Mouse (Mus musculus) T-helper 17 cell (primary cell): ENCODE results near the gene Bag3.

Experiments used
- in situ Hi-C, 2 experiments: fragments of 300-600 bp; cut with MboI, MseI; formaldehyde crosslinking; loops; 1 replicate in 1 of 2; 2 replicates in 1 of 2; pipeline ENCODE4 v1.15.1; 2025; ENCODE audit warnings: high pct_unique_total_duplicates in 2 of 2

Gene Bag3

DNA sequence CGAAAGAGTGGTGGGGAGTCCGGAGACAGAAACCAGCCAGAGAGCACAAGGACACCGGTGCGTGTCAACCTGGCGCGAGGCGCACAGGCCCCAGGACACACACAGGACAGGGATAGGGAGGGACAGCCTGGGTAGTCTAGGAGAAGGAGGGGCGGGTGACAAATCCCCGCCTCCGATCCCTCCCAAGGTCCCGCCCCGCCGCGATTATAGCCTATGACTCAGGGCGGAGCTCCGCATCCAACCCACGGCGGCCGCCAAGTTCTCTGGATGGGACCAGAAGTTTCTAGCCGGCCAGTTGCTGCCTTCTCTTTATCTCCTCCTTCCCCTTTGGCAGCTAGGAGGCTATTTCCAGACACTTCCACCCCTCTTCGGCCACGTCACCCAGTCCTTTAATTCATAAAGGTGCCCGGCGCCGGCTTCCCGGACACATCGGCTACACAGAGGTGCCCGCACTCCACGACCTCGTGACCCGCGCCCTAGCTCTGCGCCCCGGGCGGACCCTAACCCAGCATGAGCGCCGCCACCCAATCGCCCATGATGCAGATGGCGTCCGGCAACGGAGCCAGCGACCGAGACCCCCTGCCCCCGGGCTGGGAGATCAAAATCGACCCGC lies at the start of gene Bag3:
Gene Bag3 (plus strand): TSS at position 268 of the 613 bp plus-strand sequence.
- in situ Hi-C loops: loop anchor here in 1 of 2 experiments (10.0 kb wide), 1 partner anchor 1939 kb away; the partner anchor contains the start of genes Apobr and Cln3

GRCm38 (mm10) chr7:128474322-128474721 lies 49.1 kb upstream of the Bag3 start:
- in situ Hi-C loops: no loop called here

DNA sequence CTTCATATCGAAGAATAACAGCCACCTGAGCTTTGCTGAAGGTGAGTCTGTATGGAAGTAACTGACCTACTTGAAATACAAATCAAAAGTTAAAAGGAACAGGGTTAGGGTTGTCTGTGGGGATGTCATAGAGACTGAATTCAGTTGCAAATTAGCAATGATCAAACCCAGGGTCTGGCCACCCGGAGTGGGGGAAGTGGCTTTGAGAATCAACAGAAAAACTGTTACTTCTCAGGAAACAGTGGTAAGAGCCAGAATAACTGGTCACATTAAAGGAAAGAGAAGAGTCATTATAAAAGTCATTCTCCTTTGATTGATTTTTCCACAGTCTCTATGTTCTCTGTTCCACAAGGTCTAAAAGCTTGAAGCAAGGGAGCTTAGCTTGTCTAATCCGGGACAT lies 34.4 kb upstream of the Bag3 start:
- in situ Hi-C loops: no loop called here

GRCm38 (mm10) chr7:128494546-128494945 lies 28.9 kb upstream of the Bag3 start:
- in situ Hi-C loops: no loop called here

DNA sequence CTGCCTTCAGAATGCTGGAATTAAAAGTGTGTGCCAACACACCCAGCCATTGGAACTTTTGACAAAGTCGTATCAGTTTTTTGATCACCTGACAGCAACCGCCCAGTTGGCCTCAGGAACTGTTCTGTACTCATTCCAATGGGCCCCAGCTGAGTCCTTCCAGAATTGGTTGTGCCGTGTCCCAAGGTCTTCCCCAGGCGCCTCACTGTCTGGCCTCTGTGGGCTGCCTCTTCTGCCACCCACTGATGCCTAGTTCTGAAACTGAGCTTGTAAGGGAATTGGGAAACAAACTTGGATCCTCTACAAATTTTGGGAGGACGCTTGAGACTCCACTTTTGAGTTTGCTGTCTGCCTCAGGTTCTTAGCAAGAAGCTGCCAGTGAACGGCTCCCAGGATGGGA lies 23.6 kb upstream of the Bag3 start:
- in situ Hi-C loops: no loop called here

- in situ Hi-C loops: no loop called here
Measured at GRCm38 (mm10) chr7:128504091-128504490, 19.3 kb upstream of the Bag3 start.

GRCm38 (mm10) chr7:128511936-128512335 lies 11.5 kb upstream of the Bag3 start:
- in situ Hi-C loops: no loop called here

- in situ Hi-C loops: no loop called here
Measured at GRCm38 (mm10) chr7:128513512-128513911, 9.9 kb upstream of the Bag3 start.

- in situ Hi-C loops: no loop called here
Measured at GRCm38 (mm10) chr7:128514341-128514740, 9.1 kb upstream of the Bag3 start.

- in situ Hi-C loops: no loop called here
Measured at GRCm38 (mm10) chr7:128516346-128516745, 7.1 kb upstream of the Bag3 start.

- in situ Hi-C loops: loop anchor here in 1 of 2 experiments (10.0 kb wide), 1 partner anchor 1935 kb away; the partner anchor contains the start of genes Apobr and Cln3
Measured at GRCm38 (mm10) chr7:128519316-128520050, 3.9 kb upstream of the Bag3 start.

GRCm38 (mm10) chr7:128523962-128524581 lies 656 bp downstream of the Bag3 start:
- in situ Hi-C loops: loop anchor here in 1 of 2 experiments (10.0 kb wide), 1 partner anchor 1939 kb away; the partner anchor contains the start of genes Apobr and Cln3

GRCm38 (mm10) chr7:128524641-128525040 lies 1.2 kb downstream of the Bag3 start:
- in situ Hi-C loops: loop anchor here in 1 of 2 experiments (10.0 kb wide), 1 partner anchor 1940 kb away; the partner anchor contains the start of genes Apobr and Cln3

DNA sequence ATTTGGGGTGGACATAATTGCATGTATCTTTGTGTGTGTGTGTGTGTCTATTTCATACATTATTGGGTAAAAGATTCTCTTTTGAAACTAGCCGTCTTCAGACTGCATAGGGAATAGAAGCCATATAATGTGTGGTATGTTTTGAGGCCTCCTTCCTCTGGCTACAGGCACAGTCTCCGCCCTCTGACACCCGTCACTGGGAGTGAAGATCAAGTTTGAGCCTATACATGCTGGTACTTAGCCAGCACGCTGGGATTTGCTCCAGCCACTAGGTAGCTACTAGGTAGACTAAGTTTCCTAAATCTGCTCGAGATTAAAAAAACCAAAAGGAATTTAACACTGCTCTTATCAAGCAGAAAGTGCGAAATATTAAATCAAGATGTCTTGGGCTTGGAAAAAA lies 3.2 kb downstream of the Bag3 start:
- in situ Hi-C loops: loop anchor here in 1 of 2 experiments (10.0 kb wide), 1 partner anchor 1942 kb away; the partner anchor contains the start of genes Apobr and Cln3

- in situ Hi-C loops: loop anchor here in 1 of 2 experiments (10.0 kb wide), 1 partner anchor 1944 kb away; the partner anchor contains the start of genes Apobr and Cln3
Measured at GRCm38 (mm10) chr7:128528596-128528995, 5.2 kb downstream of the Bag3 start.

GRCm38 (mm10) chr7:128529126-128529525 lies 5.7 kb downstream of the Bag3 start:
- in situ Hi-C loops: loop anchor here in 1 of 2 experiments (10.0 kb wide), 1 partner anchor 1944 kb away; the partner anchor contains the start of genes Apobr and Cln3

DNA sequence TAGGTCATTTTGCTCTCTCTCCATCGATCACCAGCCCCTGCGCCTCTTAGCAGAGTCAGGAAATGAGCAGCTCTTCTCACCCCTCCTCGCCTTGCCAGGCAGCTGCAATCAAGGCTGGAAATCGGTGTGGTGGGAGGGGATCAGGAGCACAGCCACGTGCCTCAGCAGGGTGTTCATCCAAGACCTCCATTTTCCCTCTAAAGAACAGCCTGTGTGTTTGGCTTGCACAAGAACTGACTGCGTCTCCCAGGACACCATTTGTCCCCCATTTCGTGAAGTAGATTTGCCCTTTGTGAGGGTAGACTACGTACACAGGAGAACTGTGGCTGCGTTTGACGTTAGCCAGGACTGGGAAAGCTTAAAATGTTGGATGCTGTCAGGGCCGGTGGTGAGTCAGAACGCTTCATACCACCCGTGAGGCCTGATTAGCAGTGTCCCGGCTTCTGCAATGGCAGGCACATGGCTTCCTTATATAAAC lies 6.2 kb downstream of the Bag3 start:
- in situ Hi-C loops: loop anchor here in 1 of 2 experiments (10.0 kb wide), 1 partner anchor 1945 kb away; the partner anchor contains the start of genes Apobr and Cln3

- in situ Hi-C loops: no loop called here
Measured at GRCm38 (mm10) chr7:128531031-128531430, 7.6 kb downstream of the Bag3 start.

DNA sequence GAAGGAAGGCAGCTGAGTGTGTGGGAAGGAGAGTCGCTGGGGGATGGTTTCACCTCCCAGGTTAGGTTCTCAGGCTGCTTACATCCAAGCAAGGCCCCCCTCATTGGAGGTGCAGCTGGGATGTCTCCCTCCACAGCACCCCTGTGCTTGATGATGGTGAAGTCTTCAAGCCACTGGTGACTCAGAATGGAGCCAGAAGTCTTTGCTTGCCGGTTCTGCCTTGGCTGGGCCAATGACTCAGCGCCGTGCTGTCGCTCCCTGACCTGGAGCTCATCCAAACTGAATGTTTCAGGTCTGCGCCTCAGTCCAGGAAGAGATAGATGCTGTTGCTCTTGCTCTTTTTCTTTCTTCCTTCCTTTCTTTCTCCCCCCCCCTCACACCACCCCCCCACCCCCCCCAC lies 8.5 kb downstream of the Bag3 start:
- in situ Hi-C loops: no loop called here

DNA sequence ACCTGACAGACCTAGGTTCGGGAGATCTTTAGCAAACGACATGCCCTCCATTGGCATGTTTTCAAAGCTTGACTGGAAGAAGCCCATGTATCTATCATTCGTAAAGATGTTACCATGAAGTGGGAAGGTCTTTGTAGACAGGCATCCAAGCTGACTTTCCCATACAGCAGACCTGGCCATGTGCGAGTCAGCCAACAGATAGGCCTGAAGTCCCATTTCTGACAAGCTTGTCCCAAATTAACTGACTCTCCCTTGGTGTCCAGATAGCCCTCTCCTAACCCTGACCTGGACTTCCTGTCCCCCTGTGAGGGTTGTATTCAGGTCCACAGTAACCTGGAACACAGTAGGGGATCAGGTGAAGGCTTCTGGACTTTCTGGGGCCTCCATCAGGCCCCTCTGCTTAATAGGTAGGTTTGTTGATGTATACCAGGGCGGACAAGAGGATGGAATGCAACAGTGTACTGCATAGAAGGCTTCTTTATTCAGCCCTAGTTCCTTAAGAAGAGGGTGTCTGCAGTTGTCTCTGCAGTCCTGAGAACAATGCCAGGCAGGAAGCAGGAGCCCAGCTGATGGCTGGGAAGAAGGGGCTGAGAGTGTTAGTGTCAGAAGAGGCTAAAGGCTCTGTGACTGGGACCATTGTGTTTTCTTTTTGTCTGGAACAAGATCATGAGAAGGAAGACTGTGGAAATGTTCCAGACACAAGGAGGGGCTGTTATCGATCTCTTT lies 9.2 kb downstream of the Bag3 start:
- in situ Hi-C loops: no loop called here

DNA sequence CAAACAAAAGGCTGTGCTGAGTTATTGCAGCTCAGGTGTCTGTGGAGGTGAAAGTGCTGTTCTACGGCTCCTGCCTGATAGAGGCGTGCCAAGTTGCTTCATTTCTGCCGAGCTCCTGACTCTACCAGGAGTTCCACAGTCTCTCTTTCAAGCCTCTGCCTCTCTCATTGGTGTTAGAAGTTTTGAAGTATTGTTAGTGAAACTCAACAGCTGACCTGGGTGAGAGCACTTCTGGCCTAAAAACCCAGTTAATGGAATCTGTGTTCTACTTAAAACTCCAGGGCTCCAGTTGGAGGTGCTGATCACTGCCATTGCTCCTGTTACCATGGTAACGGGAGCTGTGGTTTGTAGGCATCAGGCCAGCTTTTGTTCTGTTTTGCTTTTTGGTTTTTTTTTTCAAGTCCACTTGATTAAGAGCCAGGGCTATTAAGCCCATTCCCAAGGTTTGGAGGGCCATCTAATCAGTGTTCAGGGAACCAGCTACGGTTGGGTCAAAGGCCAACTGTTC lies 11.6 kb downstream of the Bag3 start:
- in situ Hi-C loops: no loop called here
